Mouse (Mus musculus) lung, embryonic 15.5 days (tissue): ENCODE results near the gene Gpr146. TPM values are rescaled to one million over a fixed set of nuclear protein-coding genes. Genes with fewer than 3 reads are reported as not detected.
"Not testable (repeated sequence)": the region's sequence is repeated elsewhere in the genome, so short reads cannot be mapped to it uniquely, and the experiment has no call there.

Experiments
- ATAC-seq: fragments of 200-750 bp; cut with Nextera tagmentation; 2 replicates; pipeline ENCODE4 v1.8.0; 2017; ENCODE audit warnings: moderate number of reproducible peaks, borderline replicate concordance; ENCODE audit not compliant: low FRiP score, low TSS enrichment; ENCODE audit errors: extremely low read depth
- H3K27ac ChIP-seq: fragments of 300-500 bp; sonication (generic); 2 replicates; pipeline ENCODE4 v1.5.1; 2015; ENCODE audit warnings: moderate library complexity, mild to moderate bottlenecking, inconsistent platforms
- H3K27me3 ChIP-seq: fragments of 300-500 bp; sonication (generic); 2 replicates; pipeline ENCODE4 v1.6.1; 2015; ENCODE audit warnings: inconsistent platforms
- H3K36me3 ChIP-seq: fragments of 300-500 bp; sonication (generic); 2 replicates; pipeline ENCODE4 v1.6.1; 2015; ENCODE audit warnings: inconsistent platforms
- H3K4me1 ChIP-seq: fragments of 300-500 bp; sonication (generic); 2 replicates; pipeline ENCODE4 v1.6.1; 2015; ENCODE audit warnings: inconsistent platforms
- H3K4me2 ChIP-seq: fragments of 300-500 bp; sonication (generic); 2 replicates; pipeline ENCODE4 v1.6.1; 2015; ENCODE audit warnings: inconsistent platforms, mild to moderate bottlenecking, moderate library complexity
- H3K4me3 ChIP-seq: fragments of 300-500 bp; sonication (generic); 2 replicates; pipeline ENCODE4 v1.5.1; 2015; ENCODE audit warnings: mild to moderate bottlenecking, inconsistent platforms
- H3K9ac ChIP-seq: fragments of 300-500 bp; sonication (generic); 2 replicates; pipeline ENCODE4 v1.6.1; 2015; ENCODE audit warnings: inconsistent platforms
- H3K9me3 ChIP-seq: fragments of 300-500 bp; sonication (generic); 2 replicates; pipeline ENCODE4 v1.6.1; 2016; ENCODE audit warnings: inconsistent platforms
- WGBS: fragments of 180-500 bp; shearing (Covaris S2); methylation state at CpG from one replicate; pipeline ENCODE4 v1.1.7; 2015; 5-methylcytosine and 5-hydroxymethylcytosine counted together
- polyA plus RNA-seq: library from polyadenylated mRNA; unstranded; fragments of >200 nt; fragmentation: Nextera tagmentation; extraction: Ambion mirVana; gene quantifications from 2 replicates; pipeline ENCODE4 v1.2.1, GENCODE M21; 2015

The Gpr146 gene
- polyA plus RNA-seq, 1 experiment from 2014 or later: 6.3 TPM

DNA sequence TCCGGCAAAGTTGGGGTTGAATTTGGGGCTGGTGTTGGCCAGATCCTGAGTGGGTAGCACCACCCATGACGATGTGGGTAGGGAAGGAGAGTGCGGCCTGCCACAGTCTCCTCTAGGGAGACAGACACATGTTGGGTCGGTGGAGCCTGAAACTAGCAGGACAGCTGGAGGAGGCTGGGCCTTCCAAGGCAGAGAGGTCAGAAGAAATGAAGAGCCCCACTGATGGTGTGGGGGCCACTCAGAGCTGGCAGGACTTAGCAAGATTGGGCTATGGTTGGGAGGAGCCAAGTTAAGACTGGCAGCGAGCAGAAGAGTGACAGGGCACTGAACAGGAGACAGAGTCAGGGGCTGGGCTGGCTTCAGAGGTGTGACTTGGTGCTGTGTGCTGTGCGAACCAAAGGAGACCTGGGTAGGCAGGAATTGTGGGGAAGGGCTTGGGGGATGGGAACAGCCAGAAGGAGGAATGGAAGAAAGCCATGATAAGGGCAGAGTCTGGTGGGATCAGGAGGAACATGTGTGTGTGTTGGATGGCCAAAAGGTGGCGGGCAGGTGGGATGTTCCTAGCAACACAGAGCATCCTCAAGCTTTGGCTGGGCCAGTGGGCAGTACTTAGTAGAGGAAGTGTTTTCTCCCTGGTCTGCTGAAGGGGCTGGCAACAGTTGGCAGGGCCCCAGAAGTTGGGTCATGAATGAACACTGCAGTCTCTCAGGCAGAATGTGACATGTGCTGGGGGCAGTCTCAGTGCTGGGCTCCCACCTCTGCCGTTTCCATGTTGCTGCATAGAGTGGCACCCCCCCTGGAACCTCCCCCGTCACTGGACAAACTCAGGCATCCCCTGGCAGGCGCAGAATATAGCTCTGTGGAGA, 10.1 kb downstream of the Gpr146 start:
- no peaks in the 10 kb centered on the region; the same call in 1 of the 2 replicates for H3K36me3 ChIP-seq
- no peak overlapping the region for H3K9ac ChIP-seq
- H3K4me2 ChIP-seq: no peak overlapping the region
- peak overlapping the region; percentile 74 for H3K27ac ChIP-seq
- no peaks in the 10 kb centered on the region for H3K9me3 ChIP-seq
- no peak for ATAC-seq
- H3K27me3 ChIP-seq: no peaks in the 10 kb centered on the region
- peaks cover 59% of the 10 kb centered on the region for H3K4me1 ChIP-seq
- H3K4me3 ChIP-seq: no peak overlapping the region
- WGBS: 76% methylated on average over 10 of the region's 10 CpGs

DNA sequence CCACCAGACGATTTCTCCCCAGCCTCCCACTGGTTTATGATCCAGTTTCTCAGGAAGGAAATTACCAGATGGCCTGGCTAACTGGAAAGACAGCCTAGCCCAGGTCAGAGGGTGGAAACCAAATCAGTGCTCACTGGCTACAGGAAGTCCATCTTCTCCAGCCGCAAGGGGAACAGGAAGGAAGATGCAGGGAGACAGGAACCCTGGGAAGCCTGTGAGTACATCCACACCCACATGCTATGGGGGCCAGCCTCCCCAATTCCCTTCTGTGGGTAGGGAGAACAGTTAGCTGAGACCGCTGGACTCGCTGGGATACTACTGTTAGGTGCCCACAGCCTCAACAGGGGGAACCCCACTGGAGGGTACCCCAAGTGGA, 10.7 kb downstream of the Gpr146 start:
- H3K4me2 ChIP-seq: no peak overlapping the region
- H3K9me3 ChIP-seq: no peaks in the 10 kb centered on the region
- H3K4me1 ChIP-seq: peaks cover 53% of the 10 kb centered on the region
- no peaks in the 10 kb centered on the region for H3K27me3 ChIP-seq
- no peak for ATAC-seq
- no peak overlapping the region for H3K4me3 ChIP-seq
- peak overlapping the region; percentile 74 for H3K27ac ChIP-seq
- 47% methylated on average over 4 of the region's 4 CpGs for WGBS
- H3K9ac ChIP-seq: no peak overlapping the region
- H3K36me3 ChIP-seq: no peaks in the 10 kb centered on the region; the same call in 1 of the 2 replicates

DNA sequence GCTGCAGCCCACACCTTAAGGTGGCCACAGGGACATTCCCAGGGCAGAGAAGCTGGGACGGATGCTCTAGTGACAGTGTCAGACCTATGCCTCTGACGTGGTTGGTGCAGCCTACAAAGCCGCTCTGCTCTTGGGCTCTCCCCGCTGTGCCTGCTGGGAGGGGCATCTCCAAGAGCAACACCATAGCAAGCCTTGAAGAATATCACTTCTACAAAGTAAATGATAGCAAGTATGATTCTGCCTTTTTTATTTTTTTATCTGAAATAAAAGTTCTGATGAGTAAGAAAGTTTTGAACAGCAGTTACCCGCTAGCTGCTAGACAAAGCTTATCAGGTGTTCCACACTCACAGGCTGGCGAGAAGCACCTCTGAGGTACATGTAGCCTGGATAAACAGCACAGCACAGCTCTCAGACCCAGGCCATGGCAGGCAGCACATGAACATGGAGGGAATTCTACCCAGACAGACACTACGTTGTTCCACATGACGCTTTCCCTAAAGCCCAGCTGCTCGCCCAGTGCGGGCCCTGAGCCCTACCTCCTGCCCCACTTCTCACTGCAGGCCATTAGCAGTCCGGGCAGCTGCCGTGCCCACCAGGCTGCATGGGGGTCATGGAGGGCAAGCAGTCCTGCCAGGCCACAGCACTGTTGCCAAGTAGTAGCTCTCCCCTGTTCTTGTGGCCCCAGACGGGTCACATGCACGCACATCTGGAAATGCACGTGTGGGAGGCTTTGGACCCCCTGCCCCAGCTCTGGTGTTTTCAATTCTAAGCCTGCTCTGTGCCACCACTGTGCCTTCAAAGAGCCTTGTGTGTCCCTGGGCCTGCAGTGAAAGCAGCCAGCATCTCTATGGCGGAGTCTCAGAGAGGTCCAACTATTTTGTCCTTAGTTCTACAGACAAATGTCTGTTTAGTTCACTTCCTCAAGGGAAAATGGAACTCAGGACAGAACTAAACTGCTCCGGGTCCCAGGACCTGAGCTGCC, 11.5 kb downstream of the Gpr146 start:
- Histone ChIP-seq H3K9me3 (no peaks in the 10 kb centered on the region), H3K36me3 (peaks cover 2% of the 10 kb centered on the region; the same call in 1 of the 2 replicates), H3K4me1 (peaks cover 47% of the 10 kb centered on the region), H3K27ac (peak overlapping the region; percentile 74), H3K4me2 (no peak overlapping the region), H3K4me3 (no peak overlapping the region), H3K9ac (no peak overlapping the region), H3K27me3 (no peaks in the 10 kb centered on the region)
- 61% methylated on average over 17 of the region's 17 CpGs for WGBS
- no peak for ATAC-seq

DNA sequence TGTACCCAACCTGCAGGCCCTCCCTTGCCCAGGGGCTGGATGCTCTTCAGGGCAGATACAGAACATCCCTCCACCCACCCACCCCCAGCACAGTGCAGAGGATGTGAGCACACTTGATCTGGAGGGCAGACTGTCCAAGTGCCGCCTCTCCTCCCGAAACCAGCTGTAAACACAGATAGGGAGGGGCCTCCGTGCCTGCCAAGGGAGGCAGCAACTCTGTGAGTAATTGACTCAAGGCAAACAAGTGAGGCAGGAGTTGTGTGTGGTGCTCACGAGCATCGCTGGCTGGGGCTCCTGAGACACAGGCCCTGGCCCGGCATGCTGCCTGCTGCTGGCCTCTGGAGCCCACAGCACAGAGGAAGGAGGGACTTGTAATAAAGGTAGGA, 12.2 kb downstream of the Gpr146 start:
- H3K4me1 ChIP-seq: peaks cover 41% of the 10 kb centered on the region
- H3K4me3 ChIP-seq: no peak overlapping the region
- H3K9me3 ChIP-seq: no peaks in the 10 kb centered on the region
- WGBS: 6% methylated on average over 6 of the region's 6 CpGs
- H3K27ac ChIP-seq: peak overlapping the region; percentile 74
- no peaks in the 10 kb centered on the region for H3K27me3 ChIP-seq
- no peak overlapping the region for H3K9ac ChIP-seq
- peak; percentile 81 for ATAC-seq
- peaks cover 5% of the 10 kb centered on the region; the same call in 1 of the 2 replicates for H3K36me3 ChIP-seq
- no peak overlapping the region for H3K4me2 ChIP-seq

DNA sequence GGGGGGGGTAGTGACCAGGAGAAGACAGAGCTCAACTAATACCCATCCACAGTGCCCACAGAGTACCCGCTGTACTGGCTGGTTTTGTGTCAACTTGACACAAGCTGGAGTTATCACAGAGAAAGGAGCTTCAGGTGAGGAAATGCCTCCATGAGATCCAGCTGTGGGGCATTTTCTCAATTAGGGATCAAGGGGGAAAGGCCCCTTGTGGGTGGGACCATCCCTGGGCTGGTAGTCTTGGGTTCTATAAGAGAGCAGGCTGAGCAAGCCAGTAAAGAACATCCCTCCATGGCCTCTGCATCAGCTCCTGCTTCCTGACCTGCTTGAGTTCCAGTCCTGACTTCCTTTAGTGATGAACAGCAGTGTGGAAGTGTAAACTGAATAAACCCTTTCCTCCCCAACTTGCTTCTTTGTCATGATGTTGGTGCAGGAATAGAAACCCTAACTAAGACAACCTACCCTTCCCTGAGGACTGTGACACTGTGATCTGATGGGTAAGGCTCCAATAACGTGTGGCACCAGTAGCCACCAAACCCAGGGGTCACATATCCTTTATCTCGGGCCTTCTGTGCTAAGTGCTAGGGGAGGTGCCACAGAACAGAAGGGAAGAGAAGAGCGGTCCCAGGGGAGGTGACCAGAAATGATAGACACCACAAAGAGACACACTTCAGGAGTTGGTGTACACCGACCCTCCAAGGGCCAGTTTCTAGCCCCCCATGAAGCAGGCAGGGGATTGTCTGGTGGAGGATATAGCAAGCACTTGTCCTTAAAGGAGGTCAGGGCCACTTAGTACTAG, 13.0 kb downstream of the Gpr146 start:
- not testable (repeated sequence) for H3K9me3 ChIP-seq, H3K27ac ChIP-seq, H3K4me2 ChIP-seq, H3K27me3 ChIP-seq, H3K36me3 ChIP-seq, ATAC-seq, H3K4me3 ChIP-seq, H3K9ac ChIP-seq
- 65% methylated on average over 5 of the region's 5 CpGs for WGBS
- peaks cover 38% of the 10 kb centered on the region for H3K4me1 ChIP-seq

DNA sequence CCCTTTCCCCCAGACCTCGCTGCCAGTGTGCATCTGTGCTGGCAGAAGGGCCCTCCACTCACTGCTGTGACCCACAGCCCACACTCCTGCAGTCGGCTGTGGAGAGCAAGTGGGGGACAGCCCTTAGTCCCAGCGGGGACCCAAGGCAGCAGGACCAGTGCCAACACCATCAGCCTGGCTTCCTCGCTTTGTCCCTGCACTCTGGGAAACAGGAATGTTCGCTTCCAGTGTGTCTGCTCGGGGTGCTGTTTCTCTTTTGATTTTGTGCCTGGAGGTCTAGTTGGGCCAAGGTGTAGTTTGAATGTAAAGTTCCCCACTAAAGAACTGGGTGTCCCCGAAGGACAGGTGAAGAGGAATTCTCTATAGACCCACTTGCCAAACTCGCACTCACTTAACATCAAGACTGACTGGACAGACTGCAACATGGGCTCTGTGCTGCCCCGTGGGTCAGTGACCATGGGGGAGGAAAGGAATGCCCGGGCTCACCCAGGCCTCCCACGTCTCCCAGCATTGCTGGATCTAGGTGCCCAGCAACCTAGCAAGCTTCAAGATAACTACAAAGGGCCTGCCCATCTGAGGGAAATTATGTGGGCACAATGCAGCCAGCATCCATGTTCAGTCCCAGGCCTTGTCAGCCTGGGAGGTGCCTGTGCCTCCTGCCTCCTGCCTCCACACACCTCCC, 14.0 kb downstream of the Gpr146 start:
- WGBS: 71% methylated on average over 11 of the region's 11 CpGs
- Histone ChIP-seq H3K9me3 (no peaks in the 10 kb centered on the region), H3K4me3 (no peak overlapping the region), H3K27ac (no peak overlapping the region), H3K27me3 (no peaks in the 10 kb centered on the region), H3K9ac (no peak overlapping the region), H3K36me3 (peaks cover 5% of the 10 kb centered on the region; the same call in 1 of the 2 replicates), H3K4me1 (peaks cover 38% of the 10 kb centered on the region), H3K4me2 (no peak overlapping the region)
- ATAC-seq: no peak

DNA sequence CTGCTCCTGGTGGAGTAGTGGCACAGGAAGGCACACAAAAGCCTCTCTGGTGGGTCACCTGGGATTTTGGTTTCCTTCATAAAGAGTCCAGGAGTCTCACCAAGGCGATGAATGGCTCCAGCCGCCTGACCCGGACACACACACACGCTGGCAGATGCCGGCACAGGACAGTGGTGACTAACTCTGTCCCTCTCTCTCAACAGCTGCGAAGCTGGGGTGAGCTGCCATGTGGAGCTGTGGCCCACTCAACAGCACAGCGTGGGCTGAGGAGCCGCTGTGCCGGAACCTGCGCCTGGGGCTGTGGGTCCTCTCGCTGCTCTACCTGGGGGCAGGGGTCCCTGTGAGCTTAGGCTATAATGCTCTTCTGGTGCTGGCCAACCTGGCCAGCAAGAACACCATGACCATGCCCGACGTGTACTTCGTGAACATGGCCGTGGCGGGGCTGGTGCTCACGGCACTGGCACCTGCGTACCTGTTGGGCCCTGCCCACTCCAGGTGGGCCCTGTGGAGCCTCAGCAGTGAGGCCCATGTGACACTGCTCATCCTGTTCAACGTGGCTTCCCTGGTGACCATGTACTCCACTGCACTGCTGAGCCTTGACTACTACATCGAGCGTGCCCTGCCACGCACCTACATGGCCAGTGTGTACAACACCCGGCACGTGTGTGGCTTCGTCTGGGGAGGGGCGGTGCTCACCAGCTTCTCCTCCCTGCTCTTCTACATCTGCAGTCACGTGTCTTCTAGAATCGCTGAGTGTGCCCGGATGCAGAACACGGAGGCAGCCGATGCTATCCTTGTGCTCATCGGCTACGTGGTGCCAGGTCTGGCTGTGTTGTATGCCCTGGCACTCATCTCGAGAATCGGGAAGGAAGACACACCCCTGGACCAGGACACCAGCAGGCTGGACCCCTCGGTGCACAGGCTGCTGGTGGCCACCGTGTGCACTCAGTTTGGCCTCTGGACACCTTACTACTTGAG, 15.0 kb downstream of the Gpr146 start:
- Histone ChIP-seq H3K4me3 (no peak overlapping the region), H3K4me2 (no peak overlapping the region), H3K27ac (no peak overlapping the region), H3K4me1 (peaks cover 32% of the 10 kb centered on the region), H3K27me3 (no peaks in the 10 kb centered on the region), H3K9ac (no peak overlapping the region), H3K36me3 (peaks cover 5% of the 10 kb centered on the region; the same call in 1 of the 2 replicates), H3K9me3 (no peaks in the 10 kb centered on the region)
- no peak for ATAC-seq
- 89% methylated on average over 37 of the region's 37 CpGs for WGBS

DNA sequence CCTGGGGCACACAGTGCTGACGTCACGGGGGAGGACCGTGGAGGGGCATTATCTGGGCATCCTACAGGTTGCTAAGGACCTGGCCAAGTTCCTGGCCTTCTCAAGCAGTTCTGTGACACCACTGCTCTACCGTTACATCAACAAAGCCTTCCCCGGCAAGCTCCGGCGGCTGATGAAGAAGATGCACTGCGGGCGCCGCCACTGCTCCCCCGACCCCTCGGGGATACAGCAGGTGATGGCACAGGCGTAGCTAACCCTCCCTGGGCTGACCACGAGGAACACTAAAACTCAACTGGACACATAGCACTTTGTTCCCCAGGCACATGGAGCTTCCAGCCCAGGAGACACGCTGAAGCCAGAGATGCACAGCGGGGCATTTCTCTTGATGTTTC, 15.7 kb downstream of the Gpr146 start:
- no peak overlapping the region for H3K9ac ChIP-seq
- H3K27me3 ChIP-seq: no peaks in the 10 kb centered on the region
- no peaks in the 10 kb centered on the region for H3K9me3 ChIP-seq
- H3K4me2 ChIP-seq: no peak overlapping the region
- no peak overlapping the region for H3K27ac ChIP-seq
- no peak for ATAC-seq
- peaks cover 27% of the 10 kb centered on the region for H3K4me1 ChIP-seq
- 87% methylated on average over 16 of the region's 16 CpGs for WGBS
- peaks cover 5% of the 10 kb centered on the region; the same call in 1 of the 2 replicates for H3K36me3 ChIP-seq
- H3K4me3 ChIP-seq: no peak overlapping the region

DNA sequence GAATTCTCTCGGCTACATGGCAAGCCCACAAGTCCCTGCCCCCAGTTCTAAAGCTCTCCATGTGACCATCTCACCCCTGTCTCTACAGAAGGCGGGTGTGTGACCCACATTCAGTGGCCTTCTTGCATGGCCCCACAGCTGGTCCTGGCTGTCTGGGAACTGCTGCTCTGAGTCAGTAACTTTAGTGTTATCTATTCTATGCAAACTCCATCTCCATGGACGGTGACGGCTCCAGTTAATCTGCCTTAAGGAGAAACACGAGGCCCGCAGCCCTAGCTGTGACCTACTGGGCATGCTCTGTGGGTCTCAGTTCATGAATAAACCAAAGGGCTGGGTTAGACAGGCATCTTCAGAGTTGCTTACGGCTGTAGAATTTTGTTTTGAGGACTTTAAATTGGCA, 16.9 kb downstream of the Gpr146 start:
- Histone ChIP-seq H3K27me3 (no peaks in the 10 kb centered on the region), H3K4me2 (no peak overlapping the region), H3K9ac (no peak overlapping the region), H3K27ac (no peak overlapping the region), H3K9me3 (no peaks in the 10 kb centered on the region), H3K4me3 (no peak overlapping the region), H3K36me3 (peaks cover 5% of the 10 kb centered on the region; the same call in 1 of the 2 replicates), H3K4me1 (peaks cover 18% of the 10 kb centered on the region)
- WGBS: 70% methylated on average over 7 of the region's 7 CpGs
- no peak for ATAC-seq

DNA sequence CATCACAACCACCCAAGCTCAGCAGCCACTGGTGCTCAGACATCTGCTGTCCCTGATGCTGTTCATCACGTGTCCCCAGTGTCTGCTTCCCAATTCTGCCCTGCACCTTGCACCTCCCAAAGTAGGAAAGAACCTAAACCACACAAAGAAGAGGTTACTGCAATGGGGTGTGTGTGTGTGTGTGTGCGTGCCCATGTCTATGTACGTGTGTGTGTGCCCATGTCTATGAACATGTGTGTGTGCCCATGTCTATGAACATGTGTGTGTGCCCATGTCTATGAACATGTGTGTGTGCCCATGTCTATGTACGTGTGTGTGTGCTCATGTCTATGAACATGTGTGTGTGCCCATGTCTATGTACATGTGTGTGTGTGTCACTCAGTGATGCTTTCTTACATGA, 18.0 kb downstream of the Gpr146 start:
- ATAC-seq: no peak
- Histone ChIP-seq H3K4me3 (no peak overlapping the region), H3K27me3 (no peaks in the 10 kb centered on the region), H3K36me3 (peaks cover 5% of the 10 kb centered on the region; the same call in 1 of the 2 replicates), H3K4me2 (no peak overlapping the region), H3K27ac (no peak overlapping the region), H3K9me3 (no peaks in the 10 kb centered on the region), H3K4me1 (peaks cover 10% of the 10 kb centered on the region), H3K9ac (no peak overlapping the region)
- WGBS: 86% methylated on average over 4 of the region's 4 CpGs
